Mouse (Mus musculus) left cerebral cortex, postnatal 10 days (tissue): Measurements from ENCODE around the gene Prkch. TPM values are rescaled to one million over a fixed set of nuclear protein-coding genes. Genes with fewer than 3 reads are reported as not detected.

Experiments
- DNase-seq, 2 experiments: peaks; one replicate each; pipeline ENCODE4 v3.0.0; 2021 to 2022; ENCODE audit warnings: low spot score in 2 of 2, mixed read lengths in 1 of 2; ENCODE audit errors: extremely low spot score in 1 of 2
- intact Hi-C: fragments of 180-260 bp; cut with DNase I; formaldehyde crosslinking; loops from one replicate; pipeline ENCODE4 v1.15.1; 2025
- total RNA-seq, 2 experiments: library from RNA; stranded (reverse); gene quantifications; 2 replicates each; pipeline ENCODE4 v1.2.3; 2021

The Prkch gene
- total RNA-seq, 2 experiments from 2014 or later = 5.0 to 5.1 TPM

DNA sequence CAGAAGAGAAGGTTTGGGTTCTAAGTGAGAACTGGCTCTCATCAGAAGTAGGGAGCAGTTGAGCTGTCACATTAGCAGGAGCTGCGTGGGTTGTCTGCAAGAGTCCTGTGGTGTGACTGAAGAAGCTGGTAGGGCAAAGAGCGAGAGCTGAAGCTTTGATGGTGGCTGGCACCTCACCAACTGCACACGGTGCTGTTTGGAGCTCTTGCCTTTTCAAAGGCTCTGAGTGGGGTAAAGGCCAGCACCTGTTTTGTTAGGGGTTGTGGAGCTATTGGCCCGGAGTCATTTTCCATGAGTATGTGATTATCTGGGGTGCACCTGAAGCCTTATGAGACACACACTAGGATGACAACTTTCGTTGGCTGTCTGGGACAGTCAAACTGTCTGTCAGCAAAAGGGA is 113.8 kb downstream of the Prkch start:
- no peak for DNase-seq
- intact Hi-C loops = no loop called here

DNA sequence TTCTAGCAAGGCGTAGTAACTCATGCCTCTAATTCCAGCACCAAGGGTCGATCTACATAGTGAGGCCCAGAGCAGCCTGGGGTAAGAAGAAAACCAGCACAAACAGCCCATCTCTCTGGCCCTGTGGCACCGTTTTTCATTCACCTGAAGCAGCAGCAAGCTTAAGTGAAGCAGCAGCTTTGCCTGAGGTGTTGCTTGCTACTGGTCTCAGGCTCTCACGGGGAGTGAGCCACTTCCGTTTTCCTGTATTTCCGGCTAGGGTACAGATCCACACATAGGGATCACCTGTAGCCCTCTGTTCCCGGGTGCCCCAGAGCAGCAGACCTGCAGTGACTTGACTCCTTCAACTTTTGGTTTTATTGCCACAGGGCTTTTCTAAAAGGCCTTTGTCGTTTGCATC is 114.2 kb downstream of the Prkch start:
- no peak for DNase-seq
- intact Hi-C loops = no loop called here

- DNase-seq = no peak
- intact Hi-C loops = loop anchor here (5.0 to 10.0 kb wide), 2 partner anchors 303 to 1695 kb away; no protein-coding TSS in a partner anchor
Measured at GRCm38 (mm10) chr12:73699471-73700186, 115.0 kb downstream of the Prkch start.

DNA sequence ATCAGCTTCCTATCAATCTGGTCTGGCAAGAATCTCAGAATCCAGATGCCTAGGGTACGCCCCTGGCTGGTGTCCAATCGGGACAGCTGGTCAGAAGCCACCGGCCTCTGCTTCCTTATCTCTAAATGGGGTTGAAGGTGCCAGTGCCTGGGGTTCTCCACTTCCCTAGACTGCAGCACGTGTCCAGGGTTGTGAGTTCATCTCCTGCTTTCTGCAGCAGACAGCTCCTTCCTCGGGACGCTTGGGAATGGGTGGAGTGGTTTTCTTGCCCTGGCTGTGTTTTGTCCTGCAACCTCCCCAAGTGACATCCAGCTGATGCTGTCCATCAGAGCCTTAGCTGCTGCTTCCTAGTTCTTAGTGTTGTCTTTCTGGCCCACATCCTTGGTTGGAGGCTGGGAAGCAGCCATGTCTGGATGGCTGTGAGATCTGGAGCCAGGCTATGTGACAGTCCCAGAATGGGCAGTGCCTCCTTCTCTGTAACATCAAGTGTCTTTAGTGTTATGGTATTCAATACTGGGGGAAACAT is 116.0 kb downstream of the Prkch start:
- intact Hi-C loops = loop anchor here (5.0 to 10.0 kb wide), 2 partner anchors 302 to 1694 kb away; no protein-coding TSS in a partner anchor
- DNase-seq = peak in 1 of 2 experiments; percentile 33

- intact Hi-C loops = loop anchor here (5.0 to 10.0 kb wide), 2 partner anchors 300 to 1693 kb away; no protein-coding TSS in a partner anchor
Measured at GRCm38 (mm10) chr12:73701999-73702398, 117.4 kb downstream of the Prkch start.

GRCm38 (mm10) chr12:73704382-73704781 is 119.8 kb downstream of the Prkch start:
- intact Hi-C loops = loop anchor here (2.0 to 10.0 kb wide), 3 partner anchors 298 to 1690 kb away; no protein-coding TSS in a partner anchor

More at GRCm38 (mm10) chr12:73701999-73702398, 117.4 kb downstream of the Prkch start:
- no peak for DNase-seq

DNA sequence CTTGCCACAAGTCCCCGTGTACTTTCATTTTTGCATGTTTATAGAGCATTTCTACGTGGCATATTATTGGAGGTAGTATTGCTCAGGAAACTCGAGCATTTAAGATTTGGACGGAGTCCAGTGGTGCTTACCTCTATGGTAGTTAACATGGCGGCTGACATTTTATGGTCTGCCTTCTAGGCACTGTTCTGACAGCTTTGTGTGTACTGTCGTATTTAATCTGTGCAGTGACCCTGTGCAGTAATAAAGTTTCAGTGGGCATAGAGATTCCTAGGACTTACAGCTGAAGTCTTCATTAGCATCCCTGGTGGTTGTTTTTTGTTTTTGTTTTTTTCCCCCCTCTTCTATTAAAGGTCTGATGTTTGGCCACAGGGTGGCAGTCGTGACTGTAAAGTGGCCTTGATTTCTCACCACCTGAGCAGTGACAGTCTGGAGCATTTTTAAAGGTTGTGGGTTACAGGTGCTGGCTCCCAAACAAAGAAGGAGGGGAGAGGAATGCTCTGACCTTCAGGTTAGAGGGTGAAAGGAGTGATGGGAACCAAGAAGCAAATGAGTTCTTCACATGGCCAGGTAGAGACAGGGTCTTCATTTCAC is 120.6 kb downstream of the Prkch start:
- peak; percentile 53 to 61 for DNase-seq
- intact Hi-C loops = loop anchor here (2.0 to 10.0 kb wide), 5 partner anchors 202 to 1690 kb away; partner anchors contain the start of gene Gm11042

More at GRCm38 (mm10) chr12:73704382-73704781, 119.8 kb downstream of the Prkch start:
- DNase-seq = no peak

- intact Hi-C loops = loop anchor here (5.0 to 10.0 kb wide), 4 partner anchors 199 to 1686 kb away; partner anchors contain the start of gene Gm11042
- no peak for DNase-seq
Measured at GRCm38 (mm10) chr12:73708498-73708897, 123.9 kb downstream of the Prkch start.

DNA sequence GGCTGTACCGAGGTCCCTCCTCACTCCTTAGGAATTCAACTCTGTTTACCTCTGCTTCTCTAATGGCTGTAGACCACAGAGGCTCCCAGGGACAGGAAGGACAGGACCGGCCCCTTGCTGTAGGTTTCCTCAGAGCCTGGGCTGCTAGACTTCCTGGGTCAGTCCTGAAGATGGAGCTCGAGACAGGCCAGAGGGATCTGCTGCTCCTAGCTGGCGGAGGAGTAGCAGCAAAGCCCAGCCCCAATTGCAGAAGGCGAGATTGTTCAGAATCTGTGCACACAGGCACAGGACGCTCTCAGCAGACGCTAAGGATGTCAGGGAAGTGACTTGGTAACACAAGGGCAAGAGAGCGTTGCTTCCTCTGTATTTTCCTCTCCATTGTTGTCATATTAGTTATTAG is 124.3 kb downstream of the Prkch start:
- DNase-seq = peak; percentile 69 to 81
- intact Hi-C loops = loop anchor here (5.0 to 10.0 kb wide), 4 partner anchors 198 to 1686 kb away; partner anchors contain the start of gene Gm11042

DNA sequence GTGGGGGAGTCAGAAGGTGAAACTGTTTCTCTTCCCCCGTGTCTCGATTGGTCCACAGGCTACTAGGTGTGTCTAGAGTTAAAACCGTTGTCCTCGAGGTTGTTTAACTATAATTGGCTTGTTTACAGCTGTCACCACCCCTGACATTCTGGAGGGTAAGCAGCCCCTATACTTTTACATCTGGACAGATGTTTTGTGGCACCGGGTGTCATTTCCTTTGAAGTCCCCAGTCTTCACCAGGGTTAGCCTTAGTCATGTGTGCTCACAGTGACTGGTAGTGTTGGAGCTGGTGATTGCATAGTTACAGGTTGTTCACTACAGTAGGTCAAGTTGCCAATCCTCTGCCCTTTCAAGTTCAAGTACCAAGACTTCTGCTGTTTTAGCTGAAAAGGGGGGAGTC is 126.2 kb downstream of the Prkch start:
- no peak for DNase-seq
- intact Hi-C loops = no loop called here

DNA sequence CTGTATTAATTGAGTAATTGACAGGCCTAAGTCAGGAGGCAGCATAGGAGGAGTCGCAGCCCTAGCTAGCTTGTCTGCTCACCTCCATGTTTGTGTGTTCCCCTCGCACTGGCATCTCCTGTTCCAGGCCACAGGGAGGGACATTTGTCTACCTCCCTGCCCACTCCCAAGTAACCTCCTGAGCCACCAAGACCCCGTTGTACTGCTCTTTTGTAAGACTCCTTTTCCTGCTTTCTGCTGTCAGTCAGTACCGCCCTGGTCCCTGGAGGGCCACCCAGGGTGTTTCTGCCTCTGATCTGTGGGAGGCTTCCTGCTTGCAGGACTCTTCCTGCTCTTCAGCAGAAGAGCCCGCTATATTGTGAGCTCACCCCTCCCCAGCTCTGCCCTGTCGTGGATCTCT is 127.5 kb downstream of the Prkch start:
- peak in 1 of 2 experiments; percentile 44 for DNase-seq
- intact Hi-C loops = no loop called here

- no peak for DNase-seq
- intact Hi-C loops = no loop called here
Measured at GRCm38 (mm10) chr12:73714589-73714988, 130.0 kb downstream of the Prkch start.

DNA sequence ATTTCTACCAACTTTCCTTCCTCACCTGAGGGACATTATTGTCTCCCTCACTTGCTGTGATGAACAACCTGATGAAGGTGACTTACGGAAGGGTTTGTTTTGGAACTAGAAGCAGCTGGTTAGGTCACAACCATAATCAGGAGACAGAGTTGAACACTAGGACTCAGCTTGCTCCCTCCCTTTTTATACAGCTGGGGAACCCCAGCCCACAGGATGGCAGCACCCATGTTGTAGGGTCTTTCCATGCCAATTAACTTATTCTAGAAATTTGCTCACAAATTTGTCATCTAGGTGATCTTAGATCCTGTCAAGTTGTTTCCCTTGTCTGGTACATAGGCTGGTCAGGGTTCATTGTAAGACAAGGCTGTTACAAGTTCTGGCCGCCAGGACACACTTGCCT is 130.7 kb downstream of the Prkch start:
- intact Hi-C loops = no loop called here
- DNase-seq = no peak

DNA sequence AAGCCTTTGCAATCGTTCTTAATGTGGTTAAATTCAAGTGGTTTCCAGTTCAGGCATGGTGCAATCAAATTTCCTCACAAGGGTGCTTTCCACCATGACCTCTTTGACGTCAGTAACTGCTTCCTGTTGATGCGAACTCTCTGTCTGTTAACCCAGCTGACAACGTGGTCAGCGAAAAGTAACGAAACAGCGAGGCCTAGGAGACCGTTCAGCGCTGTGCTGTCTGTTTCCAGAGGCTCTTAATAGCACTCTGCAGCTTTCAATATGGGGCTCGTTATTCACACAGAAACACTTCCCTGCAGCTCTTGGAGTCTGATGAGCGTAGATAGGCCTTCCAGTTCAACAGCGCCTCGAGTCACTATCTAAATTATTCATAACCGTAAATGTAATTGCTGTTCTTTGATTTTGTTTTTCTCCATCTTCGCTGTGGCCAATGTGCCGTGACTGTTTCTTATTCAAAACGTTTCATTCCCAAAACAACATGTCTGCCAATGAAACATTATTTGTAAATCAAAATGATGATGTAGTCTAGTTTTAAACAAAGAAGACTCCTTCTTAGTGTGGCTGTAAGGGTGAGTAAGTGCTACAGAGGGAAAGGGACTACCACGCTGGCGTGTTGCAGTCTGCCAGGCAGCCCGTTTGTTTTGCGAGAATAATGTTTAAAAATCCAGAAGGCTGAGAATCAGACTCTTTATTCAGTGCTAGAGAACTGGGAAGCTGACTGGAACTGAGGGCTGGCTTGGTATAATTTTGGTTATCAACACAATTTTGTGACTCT is 131.5 kb downstream of the Prkch start:
- intact Hi-C loops = no loop called here
- no peak for DNase-seq

GRCm38 (mm10) chr12:73718036-73718435 is 133.4 kb downstream of the Prkch start:
- no peak for DNase-seq
- intact Hi-C loops = no loop called here

DNA sequence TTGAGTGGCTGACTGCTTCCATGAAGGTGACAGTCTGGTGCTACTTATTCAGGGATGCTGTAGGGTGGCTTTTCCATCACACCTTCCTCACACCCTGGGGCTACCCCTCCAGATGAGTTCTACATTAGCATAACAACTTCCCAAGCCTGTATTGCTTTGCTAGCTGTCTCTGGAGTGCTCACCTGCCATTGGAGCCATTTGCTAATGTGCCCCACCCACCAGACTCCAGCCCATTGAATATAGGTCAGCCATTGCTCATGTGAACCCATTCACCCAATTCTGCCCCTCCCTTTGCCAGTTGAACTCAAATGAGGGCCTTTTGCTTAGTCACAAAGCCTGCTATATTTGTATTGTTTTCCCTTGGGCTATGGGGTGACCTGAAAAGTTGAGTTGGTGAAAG is 135.2 kb downstream of the Prkch start:
- intact Hi-C loops = no loop called here
- DNase-seq = no peak

DNA sequence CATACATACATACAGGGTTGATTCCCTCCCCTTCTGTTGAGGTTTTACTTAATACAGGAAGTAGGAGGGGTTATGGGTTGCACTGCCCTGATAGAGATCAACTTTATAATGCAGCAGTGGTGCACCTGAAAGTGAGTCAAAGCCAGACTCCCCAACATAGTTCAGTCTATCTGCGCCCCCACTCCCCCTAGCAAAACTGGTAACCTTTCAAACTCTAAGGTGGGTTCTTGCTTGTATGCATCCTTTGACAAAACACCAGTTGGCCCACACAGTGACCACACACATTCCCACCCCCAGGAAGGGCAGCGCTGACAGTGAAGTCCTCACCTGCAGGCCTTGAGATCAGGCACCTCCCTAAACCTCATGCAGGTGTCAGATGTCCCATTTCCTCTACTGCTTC is 135.9 kb downstream of the Prkch start:
- no peak for DNase-seq

DNA sequence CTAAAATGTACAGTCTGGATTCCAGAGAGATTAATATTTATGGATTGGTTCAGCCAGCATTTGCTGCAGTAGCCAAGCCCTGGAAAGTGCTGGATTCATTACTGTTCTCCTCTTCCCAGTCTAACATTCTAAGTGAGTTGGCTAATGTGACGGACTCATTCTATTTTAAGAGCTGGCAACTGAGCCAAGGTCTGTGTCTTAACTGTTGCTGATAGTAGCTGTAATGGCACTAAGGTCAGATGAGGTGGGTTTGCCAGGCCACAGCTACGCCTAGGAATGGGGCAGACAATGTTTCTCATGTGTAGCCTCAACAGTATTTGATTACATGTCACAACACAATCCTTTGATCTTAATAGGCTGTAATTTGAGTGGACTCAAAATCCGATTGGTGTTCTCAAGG is 137.5 kb downstream of the Prkch start:
- DNase-seq = no peak
- intact Hi-C loops = no loop called here

More for the DNA sequence above, 135.9 kb downstream of the Prkch start:
- intact Hi-C loops = no loop called here

- intact Hi-C loops = no loop called here
- no peak for DNase-seq
Measured at GRCm38 (mm10) chr12:73723067-73723466, 138.5 kb downstream of the Prkch start.
